Mouse (Mus musculus) forebrain, embryonic 15.5 days (tissue): ENCODE results near the gene Fam19a5. TPM values are rescaled to one million over a fixed set of nuclear protein-coding genes. Genes with fewer than 3 reads are reported as not detected.

ENCODE experiments used
- ATAC-seq: fragments of 200-750 bp; cut with Nextera tagmentation; replicated peaks from 2 replicates; pipeline ENCODE4 v1.8.0; 2017; ENCODE audit warnings: mild to moderate bottlenecking, moderate TSS enrichment, moderate library complexity
- H3K27ac ChIP-seq: fragments of 300-500 bp; sonication (generic); replicated peaks from 2 replicates; pipeline ENCODE4 v1.5.1; 2015; ENCODE audit warnings: mild to moderate bottlenecking, inconsistent platforms
- H3K27me3 ChIP-seq: fragments of 300-500 bp; sonication (generic); 2 replicates; pipeline ENCODE4 v1.6.1; 2015; ENCODE audit warnings: inconsistent platforms
- H3K36me3 ChIP-seq: fragments of 300-500 bp; sonication (generic); 2 replicates; pipeline ENCODE4 v1.6.1; 2015; ENCODE audit warnings: mild to moderate bottlenecking, inconsistent platforms
- H3K4me1 ChIP-seq: fragments of 300-500 bp; sonication (generic); 2 replicates; pipeline ENCODE4 v1.6.1; 2015; ENCODE audit warnings: inconsistent platforms
- H3K4me2 ChIP-seq: fragments of 300-500 bp; sonication (generic); replicated peaks from 2 replicates; pipeline ENCODE4 v1.6.1; 2015; ENCODE audit warnings: mild to moderate bottlenecking, inconsistent platforms
- H3K4me3 ChIP-seq: fragments of 300-500 bp; sonication (generic); 2 replicates; pipeline ENCODE4 v1.5.1; 2015; ENCODE audit warnings: mild to moderate bottlenecking, inconsistent platforms
- H3K9ac ChIP-seq: fragments of 300-500 bp; sonication (generic); replicated peaks from 2 replicates; pipeline ENCODE4 v1.6.1; 2015; ENCODE audit warnings: mild to moderate bottlenecking, inconsistent platforms
- H3K9me3 ChIP-seq: fragments of 300-500 bp; sonication (generic); 2 replicates; pipeline ENCODE4 v1.6.1; 2016; ENCODE audit warnings: inconsistent platforms
- WGBS: fragments of 180-500 bp; shearing (Covaris S2); methylation state at CpG from one replicate; pipeline ENCODE4 v1.1.7; 2015; ENCODE audit warnings: mixed read lengths; 5-methylcytosine and 5-hydroxymethylcytosine counted together
- polyA plus RNA-seq: library from polyadenylated mRNA; unstranded; fragments of >200 nt; fragmentation: Nextera tagmentation; extraction: Ambion mirVana; gene quantifications from 2 replicates; pipeline ENCODE4 v1.2.1, GENCODE M21; 2015

Gene Fam19a5
- polyA plus RNA-seq, 1 experiment from 2014 or later, result 17.6 TPM

DNA sequence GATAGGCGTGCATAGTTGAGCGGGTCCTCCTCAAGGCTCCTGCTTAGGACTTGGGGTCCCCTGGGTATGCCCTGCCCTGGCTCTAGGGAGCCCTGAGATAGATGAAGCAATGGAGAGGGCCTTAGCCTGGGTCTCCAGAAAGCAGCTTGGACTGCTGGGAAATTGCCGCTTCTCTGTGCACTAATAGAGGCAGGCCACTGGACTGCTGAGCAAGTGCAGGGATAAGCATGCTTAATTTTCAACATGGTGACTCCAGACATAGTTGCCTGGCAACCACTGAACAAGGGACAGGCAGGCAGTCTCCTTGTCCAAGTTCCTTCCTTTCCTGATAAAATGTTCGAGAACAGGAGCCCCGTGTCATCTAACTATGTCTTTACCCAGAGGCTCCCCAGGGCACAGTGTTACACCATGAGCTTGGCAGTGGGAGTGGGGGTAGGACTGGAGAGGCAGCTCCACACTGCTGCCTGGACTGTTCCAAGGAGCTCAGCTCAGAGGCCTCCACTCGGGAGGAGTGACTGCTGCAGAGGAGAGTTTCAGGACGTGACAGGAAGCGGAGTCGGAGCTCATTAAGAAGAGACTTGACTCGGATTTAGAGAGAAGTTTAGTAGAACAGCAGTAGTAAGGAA is 142.4 kb downstream of the Fam19a5 start:
- Histone ChIP-seq H3K9me3 (no peaks in the 10 kb centered on the region), H3K36me3 (no peaks in the 10 kb centered on the region), H3K4me2 (no peak overlapping the region), H3K27ac (no peak overlapping the region), H3K4me1 (peaks cover 16% of the 10 kb centered on the region), H3K27me3 (no peaks in the 10 kb centered on the region), H3K4me3 (no peak overlapping the region), H3K9ac (no peak overlapping the region)
- WGBS, result 53% methylated on average over 10 of the region's 10 CpGs
- ATAC-seq, result no peak; the same call in 1 of the 2 replicates

DNA sequence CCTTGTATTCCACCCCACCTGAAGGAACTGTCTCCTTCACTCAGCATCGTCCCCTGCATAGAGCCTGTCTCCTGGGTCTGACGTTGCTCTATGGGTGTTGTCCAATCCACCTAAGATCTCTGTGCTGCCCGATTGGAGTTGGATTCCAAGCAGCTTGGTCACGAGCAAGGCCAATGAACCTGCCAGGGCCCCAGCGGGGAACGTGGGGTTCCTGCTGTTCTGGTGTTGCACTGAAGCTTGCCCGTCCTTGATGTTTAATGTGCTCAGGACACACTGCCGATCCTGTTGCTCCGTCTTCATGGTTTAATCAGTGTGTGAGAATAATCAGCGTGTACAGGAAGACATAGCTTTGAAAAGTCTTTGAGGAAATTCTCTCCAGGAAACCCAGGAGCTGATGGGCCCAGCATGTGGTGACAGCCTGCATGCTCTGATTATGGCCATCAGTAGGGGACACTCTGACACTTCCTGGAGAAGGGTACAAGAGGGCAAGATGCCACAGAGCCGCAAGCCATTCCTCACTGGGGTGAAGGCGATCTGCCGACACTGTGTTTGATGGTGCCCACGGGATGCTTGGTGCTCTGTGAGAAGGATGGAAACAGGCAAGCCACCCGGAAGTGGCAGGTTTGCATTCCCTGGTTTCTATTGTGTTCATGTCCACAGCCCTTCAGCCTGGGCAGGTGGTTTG is 147.3 kb downstream of the Fam19a5 start:
- H3K36me3 ChIP-seq, result no peaks in the 10 kb centered on the region
- 85% methylated on average over 15 of the region's 15 CpGs for WGBS
- no peak overlapping the region for H3K9ac ChIP-seq
- peaks cover 10% of the 10 kb centered on the region for H3K4me1 ChIP-seq
- ATAC-seq, result no peak
- H3K9me3 ChIP-seq, result no peaks in the 10 kb centered on the region
- no peak overlapping the region for H3K27ac ChIP-seq
- no peaks in the 10 kb centered on the region for H3K27me3 ChIP-seq
- H3K4me2 ChIP-seq, result no peak overlapping the region
- H3K4me3 ChIP-seq, result no peak overlapping the region

- no peaks in the 10 kb centered on the region for H3K9me3 ChIP-seq
- no peak overlapping the region for H3K9ac ChIP-seq
- H3K4me1 ChIP-seq, result peaks cover 7% of the 10 kb centered on the region
- no peak overlapping the region for H3K4me2 ChIP-seq
- no peak overlapping the region for H3K27ac ChIP-seq
- no peaks in the 10 kb centered on the region for H3K27me3 ChIP-seq
- no peaks in the 10 kb centered on the region for H3K36me3 ChIP-seq
- ATAC-seq, result no peak
- no peak overlapping the region for H3K4me3 ChIP-seq
- 95% methylated on average over 4 of the region's 4 CpGs for WGBS
Observed at GRCm38 (mm10) chr15:87691958-87692357, 147.9 kb downstream of the Fam19a5 start.

DNA sequence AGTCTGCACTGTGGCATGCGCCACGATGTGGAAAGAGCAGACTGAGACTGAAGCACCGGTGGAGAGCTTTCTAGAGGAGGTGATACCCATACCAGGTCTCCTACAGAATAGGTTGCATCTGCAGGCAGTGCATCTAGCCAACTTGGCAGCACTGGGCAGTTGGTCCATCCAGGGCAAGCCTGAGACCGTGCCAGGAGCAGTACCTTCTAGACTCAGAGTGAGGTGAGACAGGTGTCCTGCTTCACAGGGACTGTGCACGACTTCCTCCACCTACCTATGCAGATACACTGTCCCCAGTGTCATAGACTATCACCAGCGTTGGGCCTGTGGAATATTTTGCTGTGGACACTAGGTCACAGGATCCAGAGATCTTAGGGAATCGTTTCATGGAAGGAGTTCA is 148.3 kb downstream of the Fam19a5 start:
- Histone ChIP-seq H3K27ac (no peak overlapping the region), H3K4me1 (peaks cover 9% of the 10 kb centered on the region), H3K9ac (no peak overlapping the region), H3K9me3 (no peaks in the 10 kb centered on the region), H3K4me3 (no peak overlapping the region), H3K27me3 (no peaks in the 10 kb centered on the region), H3K4me2 (no peak overlapping the region), H3K36me3 (no peaks in the 10 kb centered on the region)
- no peak for ATAC-seq
- 94% methylated on average over 7 of the region's 7 CpGs for WGBS

DNA sequence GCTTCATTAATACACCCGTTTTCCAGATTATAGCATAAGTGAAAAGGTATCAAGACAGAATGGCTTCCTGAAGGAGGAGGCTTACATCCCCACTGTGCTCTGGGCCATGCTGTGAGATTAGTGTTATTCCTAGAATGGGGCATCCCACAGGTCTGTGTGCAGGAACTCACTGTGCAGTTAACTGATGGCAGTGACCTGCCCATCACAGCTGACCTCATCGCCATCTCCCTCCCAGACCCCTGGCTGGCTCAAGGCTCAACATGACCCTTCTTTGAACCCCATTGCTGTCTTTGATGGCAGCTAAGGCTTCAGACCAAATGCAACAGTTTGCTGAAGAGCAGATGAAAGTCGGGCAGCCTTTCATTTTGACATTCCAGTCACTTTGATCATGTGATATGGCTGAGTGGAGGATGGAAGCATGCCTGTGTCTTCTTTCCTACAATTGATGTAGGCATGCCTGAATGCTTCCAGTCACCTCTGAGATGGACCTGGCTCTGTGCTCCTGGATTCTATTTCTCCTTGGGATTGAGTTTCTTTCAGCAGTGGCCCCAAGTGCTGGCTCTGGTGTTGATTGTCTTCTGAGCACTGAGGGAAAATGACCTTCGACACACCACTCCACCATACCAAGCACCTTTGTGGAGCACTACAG is 148.9 kb downstream of the Fam19a5 start:
- Histone ChIP-seq H3K4me3 (no peak overlapping the region), H3K9me3 (no peaks in the 10 kb centered on the region), H3K9ac (no peak overlapping the region), H3K36me3 (no peaks in the 10 kb centered on the region), H3K27me3 (no peaks in the 10 kb centered on the region), H3K4me2 (no peak overlapping the region), H3K4me1 (peaks cover 4% of the 10 kb centered on the region; the same call in 1 of the 2 replicates), H3K27ac (no peak overlapping the region)
- ATAC-seq, result no peak
- 85% methylated on average over 4 of the region's 4 CpGs for WGBS

DNA sequence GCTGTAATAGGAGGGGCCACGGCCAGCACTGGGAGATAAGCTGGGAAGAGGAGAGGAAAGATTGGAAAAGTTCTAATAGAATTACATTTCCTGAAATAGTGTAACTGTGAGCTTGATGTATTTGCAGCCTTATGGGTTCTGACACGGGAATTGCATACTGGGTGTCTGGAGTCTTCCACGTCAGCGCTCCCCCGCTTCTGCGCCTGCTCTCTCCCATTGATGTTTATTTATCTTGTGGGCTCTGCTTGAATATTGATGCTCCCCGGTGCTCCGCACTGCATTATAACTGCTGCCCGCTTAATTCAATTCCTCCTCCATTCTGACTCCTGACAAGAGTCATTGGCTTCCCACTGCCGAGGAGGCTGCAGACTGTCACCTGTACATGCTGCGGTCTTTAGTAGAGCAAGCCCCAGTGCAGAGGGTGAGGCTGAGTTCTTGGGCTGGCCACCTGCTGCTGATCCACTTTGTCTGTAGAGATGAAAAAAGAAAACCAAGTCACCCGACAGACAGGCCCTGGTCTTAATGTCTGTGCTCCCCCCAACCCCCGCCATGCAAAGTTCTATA is 153.4 kb downstream of the Fam19a5 start:
- H3K4me2 ChIP-seq, result no peak overlapping the region
- H3K27me3 ChIP-seq, result no peaks in the 10 kb centered on the region
- H3K9ac ChIP-seq, result no peak overlapping the region
- WGBS, result 81% methylated on average over 13 of the region's 13 CpGs
- H3K27ac ChIP-seq, result no peak overlapping the region
- no peak for ATAC-seq
- H3K36me3 ChIP-seq, result peaks cover 6% of the 10 kb centered on the region; the same call in 1 of the 2 replicates
- H3K9me3 ChIP-seq, result no peaks in the 10 kb centered on the region; the same call in 1 of the 2 replicates
- H3K4me1 ChIP-seq, result peaks cover 14% of the 10 kb centered on the region
- no peak overlapping the region for H3K4me3 ChIP-seq

DNA sequence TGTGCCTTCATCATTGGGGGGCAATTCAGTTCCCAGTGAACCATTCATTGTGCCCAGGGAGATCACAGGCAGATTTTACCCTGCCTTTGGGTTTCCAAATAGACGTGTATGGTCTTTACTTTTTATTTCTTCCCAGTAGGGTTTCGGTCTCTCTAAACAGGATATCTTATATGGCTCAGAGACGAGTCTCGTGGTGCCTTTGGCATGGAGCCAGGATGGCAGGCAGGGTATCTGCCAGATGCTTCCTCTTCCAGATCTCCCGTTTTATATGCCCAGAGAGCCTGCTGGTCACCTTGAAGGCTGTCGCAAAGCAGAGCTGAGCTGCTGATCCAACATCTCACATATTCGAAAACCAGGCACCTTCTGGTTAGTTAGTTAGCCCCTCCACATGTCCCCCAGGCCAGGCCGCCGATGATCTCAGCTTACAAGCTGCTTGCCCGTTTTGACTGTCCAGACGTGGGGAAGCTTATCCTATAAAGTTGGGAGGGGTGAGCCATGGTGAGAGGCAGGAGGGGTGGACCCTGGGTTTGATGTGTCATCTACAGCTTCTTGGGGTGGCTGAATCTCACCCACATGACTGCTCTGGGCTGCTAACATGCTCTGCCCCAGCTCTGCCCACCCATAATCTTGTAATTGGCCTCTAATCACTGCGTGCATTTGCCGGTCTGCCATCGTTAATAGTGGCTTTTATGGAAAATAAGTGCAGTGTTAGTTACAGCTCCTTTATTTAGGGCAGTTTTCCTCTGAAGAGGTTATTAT is 154.6 kb downstream of the Fam19a5 start:
- H3K27me3 ChIP-seq, result no peaks in the 10 kb centered on the region
- peak; percentile 53 for ATAC-seq

GRCm38 (mm10) chr15:87702821-87703220 is 158.7 kb downstream of the Fam19a5 start:
- ATAC-seq, result no peak
- Histone ChIP-seq H3K4me2 (no peak overlapping the region), H3K4me3 (no peak overlapping the region), H3K4me1 (peaks cover 10% of the 10 kb centered on the region), H3K27ac (no peak overlapping the region), H3K27me3 (no peaks in the 10 kb centered on the region), H3K9ac (no peak overlapping the region), H3K9me3 (no peaks in the 10 kb centered on the region; the same call in 1 of the 2 replicates), H3K36me3 (peaks cover 6% of the 10 kb centered on the region; the same call in 1 of the 2 replicates)
- 100% methylated on average over 1 of the region's 1 CpGs for WGBS

More for the DNA sequence above, 154.6 kb downstream of the Fam19a5 start:
- peaks cover 14% of the 10 kb centered on the region for H3K4me1 ChIP-seq
- no peak overlapping the region for H3K9ac ChIP-seq
- H3K36me3 ChIP-seq, result peaks cover 6% of the 10 kb centered on the region; the same call in 1 of the 2 replicates
- no peak overlapping the region for H3K4me3 ChIP-seq
- no peak overlapping the region for H3K27ac ChIP-seq
- 43% methylated on average over 14 of the region's 14 CpGs for WGBS
- no peak overlapping the region for H3K4me2 ChIP-seq
- no peaks in the 10 kb centered on the region; the same call in 1 of the 2 replicates for H3K9me3 ChIP-seq

- no peak overlapping the region for H3K4me2 ChIP-seq
- H3K9me3 ChIP-seq, result no peaks in the 10 kb centered on the region; the same call in 1 of the 2 replicates
- H3K27ac ChIP-seq, result no peak overlapping the region
- peaks cover 6% of the 10 kb centered on the region; the same call in 1 of the 2 replicates for H3K36me3 ChIP-seq
- peaks cover 7% of the 10 kb centered on the region for H3K4me1 ChIP-seq
- H3K9ac ChIP-seq, result no peak overlapping the region
- no peaks in the 10 kb centered on the region for H3K27me3 ChIP-seq
- WGBS, result 93% methylated on average over 3 of the region's 3 CpGs
- ATAC-seq, result no peak
- H3K4me3 ChIP-seq, result no peak overlapping the region
Observed at GRCm38 (mm10) chr15:87703334-87703733, 159.2 kb downstream of the Fam19a5 start.

DNA sequence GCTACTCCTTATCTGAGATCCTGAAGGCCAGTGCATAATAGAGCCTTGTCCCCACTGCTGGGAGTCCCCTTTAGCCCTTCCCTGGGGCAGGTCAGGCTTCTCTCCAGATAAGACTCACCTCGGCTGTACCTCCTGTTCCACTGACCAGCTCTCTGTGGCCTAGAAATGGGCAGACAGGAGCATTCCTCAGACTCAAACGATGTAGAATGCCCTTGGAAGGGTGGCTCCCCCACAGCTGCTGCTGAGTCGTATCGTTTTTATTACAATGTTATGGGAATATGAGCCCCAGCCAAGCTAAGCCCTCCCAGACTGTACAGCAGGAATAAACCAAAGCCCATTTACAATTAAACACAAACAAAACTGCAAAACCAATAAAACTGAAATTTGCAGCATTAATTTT is 167.7 kb downstream of the Fam19a5 start:
- Histone ChIP-seq H3K4me2 (no peak overlapping the region), H3K36me3 (no peaks in the 10 kb centered on the region), H3K4me3 (no peak overlapping the region), H3K27me3 (no peaks in the 10 kb centered on the region), H3K9me3 (no peaks in the 10 kb centered on the region), H3K9ac (no peak overlapping the region), H3K4me1 (peaks cover 20% of the 10 kb centered on the region; the same call in 1 of the 2 replicates), H3K27ac (no peak overlapping the region)
- 67% methylated on average over 4 of the region's 4 CpGs for WGBS
- no peak for ATAC-seq

GRCm38 (mm10) chr15:87712221-87712620 is 168.1 kb downstream of the Fam19a5 start:
- Histone ChIP-seq H3K9ac (no peak overlapping the region), H3K9me3 (no peaks in the 10 kb centered on the region), H3K4me2 (no peak overlapping the region), H3K4me1 (peaks cover 20% of the 10 kb centered on the region; the same call in 1 of the 2 replicates), H3K27ac (peak overlapping the region; percentile 11; the same call in 1 of the 2 replicates), H3K36me3 (no peaks in the 10 kb centered on the region), H3K27me3 (no peaks in the 10 kb centered on the region), H3K4me3 (no peak overlapping the region)
- 50% methylated on average over 8 of the region's 8 CpGs for WGBS
- ATAC-seq, result no peak
